Mouse (Mus musculus) 3T3-L1 (cell line): Measurements from ENCODE around the gene Kif5c.

Experiments
- DNase-seq: peaks from one replicate; pipeline ENCODE4 v3.0.0-alpha.2; 2015; ENCODE audit warnings: low read depth, low spot score

Kif5c gene

DNA sequence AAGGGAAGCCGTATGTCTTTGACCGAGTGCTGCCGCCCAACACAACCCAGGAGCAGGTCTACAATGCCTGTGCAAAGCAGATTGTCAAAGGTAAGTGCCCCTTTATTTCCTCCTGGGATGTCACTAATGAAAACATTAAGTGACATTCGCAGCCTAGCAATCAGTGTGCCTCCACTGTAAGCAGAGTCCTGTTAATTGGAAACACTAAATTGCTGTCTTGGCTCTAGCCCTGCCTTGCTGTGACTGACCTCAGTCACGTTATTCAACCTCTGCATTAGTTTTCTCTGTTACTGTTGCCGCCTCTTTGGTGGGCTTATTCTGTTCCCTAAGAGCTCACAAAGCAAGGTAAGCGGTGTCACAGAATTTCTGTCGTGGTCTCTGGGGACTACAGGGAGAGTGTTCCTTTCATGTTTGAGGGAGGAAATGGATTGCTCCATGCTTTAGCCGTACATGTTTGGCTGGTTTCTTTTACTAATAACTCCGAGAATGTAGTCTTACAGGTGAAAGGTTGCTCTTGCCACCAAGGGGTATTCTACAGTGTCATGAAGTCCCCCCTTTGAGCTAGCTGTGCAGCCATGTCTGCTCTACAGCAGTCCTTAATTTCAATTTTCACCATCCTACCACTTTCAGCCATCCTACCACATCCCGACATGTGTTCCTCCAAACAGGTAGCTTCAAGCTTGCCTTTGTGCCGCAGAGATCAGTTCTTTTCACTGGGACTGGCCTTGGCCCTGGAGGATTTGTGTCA, 52.8 kb downstream of the Kif5c start:
- no peak for DNase-seq

DNA sequence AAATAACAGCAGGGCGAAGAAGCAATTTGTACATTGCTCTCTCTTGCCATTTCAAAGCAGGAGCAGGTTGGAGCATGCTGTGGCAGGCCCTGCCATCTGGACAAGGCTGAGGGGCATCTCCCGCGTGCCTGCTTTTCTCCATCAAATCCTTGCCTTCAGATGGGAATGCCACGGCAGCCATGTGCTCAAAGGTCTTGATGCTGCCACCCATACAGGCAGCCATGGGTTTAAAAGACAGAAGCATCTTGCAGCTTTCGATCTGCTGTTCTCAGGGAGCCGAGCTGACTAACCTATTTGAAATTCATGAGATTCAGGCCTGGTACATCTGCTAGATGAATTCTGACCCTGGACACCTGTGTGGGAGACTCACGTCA, 53.4 kb downstream of the Kif5c start:
- DNase-seq = no peak

GRCm38 (mm10) chr2:49676020-49676419, 56.9 kb downstream of the Kif5c start:
- no peak for DNase-seq

DNA sequence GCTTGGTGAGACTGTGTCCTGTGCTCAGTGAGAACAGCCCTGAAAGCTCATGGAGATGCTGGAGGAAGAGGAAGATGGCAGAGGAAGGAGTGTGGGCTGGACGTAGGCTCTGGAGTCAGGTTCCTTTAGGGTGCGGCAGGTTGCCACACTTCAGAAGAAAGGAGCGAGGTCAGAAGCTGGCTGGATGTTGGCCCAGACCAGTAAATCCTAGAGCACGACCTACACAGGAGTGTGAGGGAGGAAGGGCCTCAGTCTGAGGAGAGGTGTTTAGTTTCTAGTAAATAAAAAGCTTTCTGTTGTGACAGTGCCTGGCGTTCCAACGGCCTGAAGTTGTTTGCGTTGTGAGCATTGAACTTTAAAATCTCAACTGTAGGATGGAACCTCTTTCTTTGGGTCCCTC, 59.3 kb downstream of the Kif5c start:
- DNase-seq = no peak

- DNase-seq = no peak
Observed at GRCm38 (mm10) chr2:49679135-49679964, 60.3 kb downstream of the Kif5c start.

DNA sequence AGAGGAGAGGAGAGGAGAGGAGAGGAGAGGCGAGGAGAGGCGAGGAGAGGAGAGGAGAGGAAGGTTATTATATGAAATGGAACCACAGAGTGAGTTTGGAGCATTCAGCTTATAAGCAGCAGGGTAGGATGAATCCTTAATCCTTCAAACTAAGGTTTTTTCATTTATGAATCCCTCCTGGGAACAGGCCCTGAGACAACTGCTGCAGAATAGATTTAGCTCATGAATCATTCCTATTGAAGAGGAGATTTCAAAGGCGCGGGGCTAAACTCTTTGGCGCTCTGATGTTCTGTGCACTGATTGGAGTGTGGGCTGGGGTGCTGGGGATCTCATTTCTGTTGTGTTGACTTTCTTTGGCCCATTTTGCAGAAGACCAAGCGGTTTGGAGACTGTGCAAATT, 63.7 kb downstream of the Kif5c start:
- no peak for DNase-seq

DNA sequence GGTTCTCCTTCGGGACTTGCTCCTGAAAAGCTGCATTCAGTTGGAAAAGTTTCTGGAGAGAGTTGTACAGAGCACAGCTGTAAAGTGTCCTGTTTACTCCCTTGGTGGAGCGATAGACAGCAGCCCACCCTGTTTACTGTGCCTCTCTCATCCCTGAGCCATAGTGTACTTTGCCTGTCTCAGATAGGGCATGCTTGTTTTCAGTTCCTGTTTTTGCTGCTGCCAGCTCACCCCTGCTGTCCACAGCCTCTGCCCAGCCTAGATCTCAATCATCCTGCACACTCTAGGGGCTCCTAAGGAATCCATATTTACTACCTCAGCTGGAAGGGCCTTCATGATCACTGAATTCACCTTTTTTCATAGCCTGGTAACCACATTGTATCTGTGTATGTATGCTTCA, 65.7 kb downstream of the Kif5c start:
- no peak for DNase-seq

GRCm38 (mm10) chr2:49690421-49690826, 71.3 kb downstream of the Kif5c start:
- DNase-seq = no peak

- no peak for DNase-seq
Observed at GRCm38 (mm10) chr2:49691441-49691840, 72.3 kb downstream of the Kif5c start.

GRCm38 (mm10) chr2:49694727-49695126, 75.6 kb downstream of the Kif5c start:
- DNase-seq = no peak

- no peak for DNase-seq
Observed at GRCm38 (mm10) chr2:49695461-49695860, 76.4 kb downstream of the Kif5c start.

- DNase-seq = no peak
Observed at GRCm38 (mm10) chr2:49698851-49699250, 79.8 kb downstream of the Kif5c start.

GRCm38 (mm10) chr2:49700176-49700971, 81.3 kb downstream of the Kif5c start:
- DNase-seq = no peak

DNA sequence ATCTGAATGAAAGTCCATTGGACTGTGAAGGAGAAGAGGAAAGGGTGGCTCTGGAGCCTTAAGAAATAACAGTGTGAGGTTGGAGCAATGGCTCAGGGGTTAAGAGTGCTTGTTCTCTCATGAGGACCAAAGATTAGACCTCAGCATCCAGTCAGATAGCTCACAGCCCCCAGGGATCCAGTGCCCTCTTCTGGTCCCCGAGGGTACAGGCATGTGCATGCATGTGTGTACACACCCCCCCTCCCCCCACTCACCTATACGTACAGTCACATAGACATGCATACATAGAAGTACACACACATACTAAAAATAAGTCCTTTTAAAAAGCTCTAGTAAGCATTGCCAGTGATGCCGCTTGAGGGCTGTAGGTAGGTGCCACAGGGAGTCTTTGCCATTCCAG, 91.1 kb downstream of the Kif5c start:
- peak; percentile 40 for DNase-seq

GRCm38 (mm10) chr2:49711693-49712092, 92.6 kb downstream of the Kif5c start:
- DNase-seq = no peak

DNA sequence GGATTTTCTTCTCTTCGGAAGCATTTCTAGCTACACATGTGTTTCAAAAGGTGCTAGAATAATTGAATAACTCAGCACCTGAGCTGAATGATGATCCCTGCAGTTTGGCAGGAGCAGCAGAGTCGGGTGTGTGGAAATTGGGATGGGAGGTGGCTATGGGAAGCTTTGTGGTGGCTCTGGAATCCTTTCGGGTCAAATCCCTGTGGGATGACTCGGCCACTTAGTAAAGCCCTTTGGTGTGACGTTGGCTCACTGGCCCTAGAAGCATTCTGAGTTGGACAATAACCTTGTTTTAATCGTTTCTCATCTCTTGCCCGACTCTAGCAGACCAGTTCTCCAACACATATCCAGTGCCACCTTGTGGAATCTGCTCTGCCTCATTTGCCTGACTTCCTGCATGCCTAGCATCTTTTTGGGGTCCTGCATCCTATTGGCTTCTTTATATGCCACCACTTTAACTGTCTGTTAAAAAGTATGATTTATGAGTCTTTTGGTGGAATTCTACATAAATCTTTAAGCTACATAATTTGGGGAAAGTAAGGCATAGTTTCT, 93.3 kb downstream of the Kif5c start:
- peak; percentile 52 for DNase-seq

DNA sequence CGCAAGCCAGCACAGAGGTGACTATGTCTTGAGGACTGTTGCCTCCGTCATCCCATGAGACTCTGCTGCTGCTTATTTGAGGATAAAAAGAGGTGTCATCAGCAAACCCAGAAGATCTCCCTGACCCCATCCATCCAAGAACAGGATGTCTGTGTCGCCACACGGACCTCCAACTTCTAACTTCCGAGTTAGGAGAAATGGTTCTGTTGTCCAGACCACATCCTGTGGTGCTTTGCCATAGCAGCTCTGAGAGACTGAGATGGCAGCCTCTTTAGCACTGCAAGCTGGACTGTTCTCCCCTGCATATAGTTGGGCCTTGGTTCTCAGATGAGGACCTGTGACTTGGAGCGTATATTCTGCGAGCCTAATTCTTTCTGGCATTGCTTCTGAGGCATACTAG, 97.4 kb downstream of the Kif5c start:
- DNase-seq = no peak

GRCm38 (mm10) chr2:49717437-49718116, 98.5 kb downstream of the Kif5c start:
- no peak for DNase-seq

GRCm38 (mm10) chr2:49718492-49718891, 99.4 kb downstream of the Kif5c start:
- DNase-seq = no peak

GRCm38 (mm10) chr2:49718935-49719850, 100.1 kb downstream of the Kif5c start:
- no peak for DNase-seq
